In genomic region chr7:141413809-141414584, GRCm38 (mm10) we compare ENCODE assay signal across 7 mouse cellular contexts. TPM values are rescaled to one million over a fixed set of nuclear protein-coding genes. Genes with fewer than 3 reads are reported as not detected.
DNase-seq lines count a peak whose midpoint lies in the region; ATAC-seq lines count a peak whose summit lies in the region.

Gene Gatd1 (minus strand): TSS chr7:141414136.

- H3K9me3 ChIP-seq in embryonic facial prominence, embryonic 10.5 days, result no peaks in the 10 kb centered on the region
- H3K9me3 ChIP-seq in limb, embryonic 10.5 days (replicated peaks), result no peaks in the 10 kb centered on the region
- no peaks in the 10 kb centered on the region for H3K9me3 ChIP-seq in midbrain, embryonic 13.5 days

- peak within 1 kb of the TSS; percentile 89 for H3K4me2 ChIP-seq in midbrain, embryonic 13.5 days (replicated peaks)

- no peaks in the 10 kb centered on the region for H3K27me3 ChIP-seq in embryonic facial prominence, embryonic 10.5 days (replicated peaks; ENCODE audit: low read depth, poor library complexity, severe bottlenecking)
- H3K27me3 ChIP-seq in limb, embryonic 10.5 days (ENCODE audit: low read depth, poor library complexity, severe bottlenecking), result no peaks in the 10 kb centered on the region
- H3K27me3 ChIP-seq in midbrain, embryonic 13.5 days, result 0 out of 2 replicates have a peak, but pooled peaks cover 1% of the 10 kb centered on the region

- peak; percentile 87 for ATAC-seq in granulocyte monocyte progenitor cell, adult 5-6 weeks (replicated peaks; ENCODE audit: poor library complexity, severe bottlenecking)
- peak; percentile 92 for ATAC-seq in midbrain, embryonic 13.5 days

- DNase-seq in adrenal gland, postnatal 10 days, result peak; percentile 100
- peak; percentile 100 for DNase-seq in embryonic facial prominence, embryonic 10.5 days (ENCODE audit: low spot score)
- peak; percentile 97 for DNase-seq in kidney, adult 11 months
- DNase-seq in limb, embryonic 10.5 days (ENCODE audit: low spot score), result peak; percentile 100
- DNase-seq in spleen, adult 12 weeks (ENCODE audit: low spot score), result peak; percentile 99

- peak within 1 kb of the TSS; percentile 90 for H3K27ac ChIP-seq in embryonic facial prominence, embryonic 10.5 days (replicated peaks)
- peak within 1 kb of the TSS; percentile 88 for H3K27ac ChIP-seq in limb, embryonic 10.5 days
- H3K27ac ChIP-seq in midbrain, embryonic 13.5 days, result peak within 1 kb of the TSS; percentile 88

- H3K9ac ChIP-seq in midbrain, embryonic 13.5 days (replicated peaks), result peak within 1 kb of the TSS; percentile 93

- H3K4me1 ChIP-seq in embryonic facial prominence, embryonic 10.5 days, result peaks cover 22% of the 10 kb centered on the region
- H3K4me1 ChIP-seq in limb, embryonic 10.5 days, result peaks cover 21% of the 10 kb centered on the region
- peaks cover 26% of the 10 kb centered on the region for H3K4me1 ChIP-seq in midbrain, embryonic 13.5 days (replicated peaks)

- under 1% methylated on average over 56 of the region's 56 CpGs for WGBS in embryonic facial prominence, embryonic 10.5 days
- WGBS in limb, embryonic 10.5 days, result under 1% methylated on average over 56 of the region's 56 CpGs
- under 1% methylated on average over 52 of the region's 56 CpGs for WGBS in midbrain, embryonic 13.5 days

- H3K4me3 ChIP-seq in embryonic facial prominence, embryonic 10.5 days, result peak within 1 kb of the TSS; percentile 72
- H3K4me3 ChIP-seq in limb, embryonic 10.5 days, result peak within 1 kb of the TSS; percentile 70
- H3K4me3 ChIP-seq in midbrain, embryonic 13.5 days (replicated peaks), result peak within 1 kb of the TSS; percentile 76

- H3K36me3 ChIP-seq in embryonic facial prominence, embryonic 10.5 days (replicated peaks), result peaks cover 24% of the 10 kb centered on the region
- H3K36me3 ChIP-seq in limb, embryonic 10.5 days, result peaks cover 28% of the 10 kb centered on the region
- H3K36me3 ChIP-seq in midbrain, embryonic 13.5 days, result peaks cover 17% of the 10 kb centered on the region

RNA-seq across cellular contexts. Expression of gene Gatd1, which starts in this region (rescaled TPM):
- 10 to 100 TPM; 26.2 to 39.2 TPM for total RNA-seq in adrenal gland, postnatal 10 days (2021)
- polyA plus RNA-seq in embryonic facial prominence, embryonic 10.5 days (2016; fragmentation: Nextera tagmentation; extraction: Ambion mirVana), result 48.5 and 50.8 TPM in 2 replicates
- total RNA-seq in granulocyte monocyte progenitor cell, adult 5-6 weeks (2014; fragmentation: Nextera tagmentation), result 19.7 and 41.9 TPM in 2 replicates
- 10.8 and 15.6 TPM in 2 replicates for total RNA-seq in granulocyte monocyte progenitor cell, adult 5-6 weeks (2017)
- 44.5 and 56.4 TPM in 2 replicates for polyA plus RNA-seq in limb, embryonic 10.5 days (2016; fragmentation: Nextera tagmentation; extraction: Ambion mirVana)
- 55.1 and 63.8 TPM in 2 replicates for polyA plus RNA-seq in midbrain, embryonic 13.5 days (2015; fragmentation: Nextera tagmentation; extraction: Ambion mirVana)

Comparison
In these comparisons a context has a peak if more than half of its experiments do, and no peak if none do; other contexts are left out.
1. Peak in every context shown above with its lines: DNase-seq, ATAC-seq, H3K4me3 ChIP-seq and H3K27ac ChIP-seq.